Mouse (Mus musculus) stomach, embryonic 14.5 days (tissue): ENCODE results near the gene Ifitm3. TPM values are rescaled to one million over a fixed set of nuclear protein-coding genes. Genes with fewer than 3 reads are reported as not detected.

ENCODE experiments used
- ATAC-seq: fragments of 200-750 bp; cut with Nextera tagmentation; 2 replicates; pipeline ENCODE4 v1.8.0; 2017; ENCODE audit warnings: low read depth, moderate TSS enrichment; ENCODE audit not compliant: insufficient number of reproducible peaks, insufficient read depth, low FRiP score
- H3K27ac ChIP-seq: fragments of 300-500 bp; sonication (generic); 2 replicates; pipeline ENCODE4 v1.5.1; 2014; ENCODE audit warnings: mild to moderate bottlenecking, low read length, moderate library complexity, mixed read lengths
- H3K27me3 ChIP-seq: fragments of 300-500 bp; sonication (generic); 2 replicates; pipeline ENCODE4 v1.6.1; 2014; ENCODE audit warnings: low read length, control low read depth, mixed read lengths; ENCODE audit not compliant: control insufficient read depth, insufficient read depth
- H3K36me3 ChIP-seq: fragments of 300-500 bp; sonication (generic); 2 replicates; pipeline ENCODE4 v1.6.1; 2014; ENCODE audit warnings: mild to moderate bottlenecking, control low read depth, low read length, moderate library complexity, mixed read lengths; ENCODE audit not compliant: control insufficient read depth, insufficient read depth
- H3K4me1 ChIP-seq: fragments of 300-500 bp; sonication (generic); 2 replicates; pipeline ENCODE4 v1.6.1; 2014; ENCODE audit warnings: low read length, control low read depth, mixed read lengths; ENCODE audit not compliant: control insufficient read depth, insufficient read depth
- H3K4me2 ChIP-seq: fragments of 300-500 bp; sonication (generic); replicated peaks from 2 replicates; pipeline ENCODE4 v1.6.1; 2014; ENCODE audit warnings: low read depth, low read length, control low read depth
- H3K4me3 ChIP-seq: fragments of 300-500 bp; sonication (generic); 2 replicates; pipeline ENCODE4 v1.5.1; 2014; ENCODE audit warnings: low read depth, low read length, control low read depth
- H3K9ac ChIP-seq: fragments of 300-500 bp; sonication (generic); replicated peaks from 2 replicates; pipeline ENCODE4 v1.6.1; 2014; ENCODE audit warnings: low read depth, mild to moderate bottlenecking, control low read depth, low read length, moderate library complexity, mixed read lengths
- H3K9me3 ChIP-seq: fragments of 300-500 bp; sonication (generic); 2 replicates; pipeline ENCODE4 v1.6.1; 2016; ENCODE audit warnings: low read depth, low read length, control low read depth; ENCODE audit not compliant: control insufficient read depth
- WGBS: fragments of 180-500 bp; shearing (Covaris S2); extraction: QIAGEN DNeasy Blood & Tissue Kit; methylation state at CpG from one replicate; pipeline ENCODE4 v1.1.7; 2014; 5-methylcytosine and 5-hydroxymethylcytosine counted together
- polyA plus RNA-seq: library from polyadenylated mRNA; unstranded; fragments of >200 nt; fragmentation: Nextera tagmentation; extraction: Ambion mirVana; gene quantifications from 2 replicates; pipeline ENCODE4 v1.2.1, GENCODE M21; 2014

Gene Ifitm3
- 347 and 377 TPM in 2 replicates for polyA plus RNA-seq

- Histone ChIP-seq H3K27me3 (no peaks in the 10 kb centered on the region), H3K36me3 (no peaks in the 10 kb centered on the region), H3K4me3 (peak within 1 kb of the TSS; percentile 41), H3K4me2 (peak within 1 kb of the TSS; percentile 57), H3K9me3 (no peaks in the 10 kb centered on the region), H3K27ac (peak within 1 kb of the TSS; percentile 62), H3K9ac (peak within 1 kb of the TSS; percentile 47; the same call in 1 of the 2 replicates), H3K4me1 (peaks cover 18% of the 10 kb centered on the region; the same call in 1 of the 2 replicates)
- WGBS = 6% methylated on average over 10 of the region's 10 CpGs
- ATAC-seq = peak; percentile 50; the same call in 1 of the 2 replicates
These were observed at the start of gene Ifitm3 for GRCm38 (mm10) chr7:141010593-141010992. Gene Ifitm3 (minus strand): TSS chr7:141010770.

- Histone ChIP-seq H3K27ac (no peak overlapping the region), H3K36me3 (peaks cover 8% of the 10 kb centered on the region), H3K4me2 (peak overlapping the region; percentile 98), H3K4me3 (no peak overlapping the region), H3K9me3 (no peaks in the 10 kb centered on the region), H3K27me3 (no peaks in the 10 kb centered on the region), H3K9ac (no peak overlapping the region), H3K4me1 (peaks cover 10% of the 10 kb centered on the region; the same call in 1 of the 2 replicates)
- WGBS = 69% methylated on average over 2 of the region's 2 CpGs
- ATAC-seq = no peak
These were observed 49.4 kb upstream of the Ifitm3 start for GRCm38 (mm10) chr7:141059929-141060328.

- no peaks in the 10 kb centered on the region for H3K9me3 ChIP-seq
- no peak overlapping the region for H3K4me3 ChIP-seq
- WGBS = 89% methylated on average over 14 of the region's 14 CpGs
- no peaks in the 10 kb centered on the region for H3K36me3 ChIP-seq
- no peak for ATAC-seq
- H3K4me2 ChIP-seq = no peak overlapping the region
- H3K27me3 ChIP-seq = no peaks in the 10 kb centered on the region
- H3K9ac ChIP-seq = no peak overlapping the region
- peaks cover 10% of the 10 kb centered on the region; the same call in 1 of the 2 replicates for H3K4me1 ChIP-seq
- no peak overlapping the region for H3K27ac ChIP-seq
These were observed 48.2 kb upstream of the Ifitm3 start for GRCm38 (mm10) chr7:141058601-141059341.

GRCm38 (mm10) chr7:141057541-141057940 lies 47.0 kb upstream of the Ifitm3 start:
- ATAC-seq = no peak
- H3K4me2 ChIP-seq = no peak overlapping the region
- no peaks in the 10 kb centered on the region for H3K36me3 ChIP-seq
- 94% methylated on average over 1 of the region's 1 CpGs for WGBS
- no peaks in the 10 kb centered on the region for H3K27me3 ChIP-seq
- no peak overlapping the region for H3K9ac ChIP-seq
- peaks cover 10% of the 10 kb centered on the region; the same call in 1 of the 2 replicates for H3K4me1 ChIP-seq
- H3K9me3 ChIP-seq = no peaks in the 10 kb centered on the region
- no peak overlapping the region for H3K27ac ChIP-seq
- H3K4me3 ChIP-seq = no peak overlapping the region

GRCm38 (mm10) chr7:141056976-141057375 lies 46.4 kb upstream of the Ifitm3 start:
- 86% methylated on average over 6 of the region's 6 CpGs for WGBS
- Histone ChIP-seq H3K27ac (no peak overlapping the region), H3K27me3 (no peaks in the 10 kb centered on the region), H3K4me2 (no peak overlapping the region), H3K9ac (no peak overlapping the region), H3K4me3 (no peak overlapping the region), H3K9me3 (no peaks in the 10 kb centered on the region), H3K36me3 (no peaks in the 10 kb centered on the region), H3K4me1 (peaks cover 10% of the 10 kb centered on the region; the same call in 1 of the 2 replicates)
- no peak for ATAC-seq

- Histone ChIP-seq H3K4me3 (no peak overlapping the region), H3K9ac (no peak overlapping the region), H3K27me3 (no peaks in the 10 kb centered on the region), H3K4me1 (0 out of 2 replicates have a peak, but pooled peaks cover 4% of the 10 kb centered on the region), H3K36me3 (no peaks in the 10 kb centered on the region), H3K27ac (no peak overlapping the region), H3K4me2 (no peak overlapping the region), H3K9me3 (no peaks in the 10 kb centered on the region)
- WGBS = 77% methylated on average over 4 of the region's 4 CpGs
- no peak for ATAC-seq
These were observed 45.2 kb upstream of the Ifitm3 start for GRCm38 (mm10) chr7:141055785-141056184.

- no peak for ATAC-seq
- Histone ChIP-seq H3K9ac (no peak overlapping the region), H3K36me3 (no peaks in the 10 kb centered on the region), H3K4me3 (no peak overlapping the region), H3K4me2 (no peak overlapping the region), H3K27me3 (no peaks in the 10 kb centered on the region), H3K4me1 (peaks cover 8% of the 10 kb centered on the region), H3K27ac (no peak overlapping the region), H3K9me3 (no peaks in the 10 kb centered on the region)
- 65% methylated on average over 2 of the region's 2 CpGs for WGBS
These were observed 41.9 kb upstream of the Ifitm3 start for GRCm38 (mm10) chr7:141052421-141052820.

- Histone ChIP-seq H3K4me2 (no peak overlapping the region), H3K9ac (no peak overlapping the region), H3K27ac (no peak overlapping the region), H3K4me3 (no peak overlapping the region), H3K4me1 (peaks cover 12% of the 10 kb centered on the region), H3K9me3 (no peaks in the 10 kb centered on the region), H3K27me3 (no peaks in the 10 kb centered on the region), H3K36me3 (no peaks in the 10 kb centered on the region)
- no peak for ATAC-seq
- WGBS = 86% methylated on average over 4 of the region's 4 CpGs
These were observed 41.4 kb upstream of the Ifitm3 start for GRCm38 (mm10) chr7:141052016-141052415.
